Comparison of ENCODE assay signal across 14 mouse cellular contexts in the genomic region with DNA sequence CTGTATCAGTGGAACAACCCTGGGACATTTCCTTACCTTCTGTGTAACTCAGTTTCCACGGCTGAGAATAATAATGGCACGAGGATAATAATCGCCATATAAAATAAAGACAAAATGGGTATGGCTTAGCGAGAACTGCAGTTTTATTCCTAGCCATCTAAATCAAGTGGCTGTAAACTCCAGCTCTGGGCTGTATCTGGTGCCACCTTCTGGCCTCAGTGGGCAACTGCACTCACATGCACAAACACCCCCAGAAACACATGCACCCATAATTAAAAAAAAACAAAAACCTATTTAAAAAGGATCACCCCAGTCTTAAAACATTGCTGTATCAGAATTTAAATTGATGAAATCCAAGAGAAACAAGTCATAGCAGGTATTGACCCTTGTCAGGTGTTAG. TPM values are rescaled to one million over a fixed set of nuclear protein-coding genes. Genes with fewer than 3 reads are reported as not detected.
A peak's percentile ranks its signal among the peaks of the same experiment; 100 is the strongest.
DNase-seq lines count a peak whose midpoint lies in the region; ATAC-seq and TF ChIP-seq lines count a peak whose summit lies in the region.
"Had no signal": no experiment of that assay in that cellular context is flagged by ENCODE, and none has a peak within 500 bp of the region (broad histone marks: within the 10 kb centered on the region; RNA-seq: fewer than 3 reads in every experiment).

No protein-coding gene starts in this region.

- 0 out of 2 replicates have a peak, but pooled peaks have one; percentile 28 for TF ChIP-seq CTCF in kidney, adult 2 months (conservative IDR thresholded peaks at IDR 0.05; ENCODE audit: insufficient read depth, insufficient read length, low read depth, low read length)
- TF ChIP-seq CTCF in G1E (IDR thresholded peaks at IDR 0.05; ENCODE audit: low read depth, low read length), result 0 out of 2 replicates have a peak, but pooled peaks have one; percentile 11

- over 99% methylated on average over 4 of the region's 4 CpGs for WGBS in kidney, adult 2 months

- no peaks in the 10 kb centered on the region for H3K4me1 ChIP-seq in kidney, adult 2 months (ENCODE audit: control insufficient read depth, insufficient read depth, low read length)
- no peaks in the 10 kb centered on the region for H3K4me1 ChIP-seq in G1E (ENCODE audit: insufficient read depth, low read depth, low read length)
- H3K4me1 ChIP-seq: neural tube, embryonic 12.5 days had no signal

- peaks cover 41% of the 10 kb centered on the region for H3K9me3 ChIP-seq in G1E (replicated peaks)
- H3K9me3 ChIP-seq: embryonic facial prominence, embryonic 13.5 days; neural tube, embryonic 12.5 days had no signal

- H3K4me3 ChIP-seq in kidney, adult 2 months (ENCODE audit: insufficient read depth, low read depth, low read length), result no peak overlapping the region
- no peak overlapping the region for H3K4me3 ChIP-seq in G1E (ENCODE audit: low read depth, low read length)
- H3K4me3 ChIP-seq: embryonic facial prominence, embryonic 13.5 days; neural tube, embryonic 12.5 days had no signal

- no peak overlapping the region for H3K27ac ChIP-seq in kidney, adult 2 months (ENCODE audit: insufficient read depth, low read depth, low read length)
- H3K27ac ChIP-seq: embryonic facial prominence, embryonic 13.5 days; neural tube, embryonic 12.5 days had no signal

- H3K36me3 ChIP-seq in kidney, adult 2 months (ENCODE audit: control insufficient read depth, insufficient read depth, low read length), result no peaks in the 10 kb centered on the region
- H3K36me3 ChIP-seq in G1E (replicated peaks), result no peaks in the 10 kb centered on the region
- H3K36me3 ChIP-seq: embryonic facial prominence, embryonic 13.5 days; neural tube, embryonic 12.5 days had no signal

- H3K27me3 ChIP-seq in kidney, adult 2 months (replicated peaks; ENCODE audit: control insufficient read depth, insufficient read depth, low read length), result no peaks in the 10 kb centered on the region
- no peaks in the 10 kb centered on the region for H3K27me3 ChIP-seq in G1E (ENCODE audit: insufficient read depth, low read length)

- no peak for ATAC-seq in G1E (ENCODE audit: extremely low read depth, insufficient number of reproducible peaks, low FRiP score, poor library complexity, severe bottlenecking)
- ATAC-seq in megakaryocyte progenitor cell, adult 5-6 weeks (replicated peaks; ENCODE audit: poor library complexity), result peak; percentile 73

- no peak for DNase-seq in kidney, adult 2 months
- DNase-seq in kidney, adult 11 months, result no peak
- DNase-seq in A20 (ENCODE audit: low read depth, low spot score) (peak; percentile 26), G1E (ENCODE audit: low spot score) (no peak)
- no peak for DNase-seq in frontal cortex, postnatal 14 days (ENCODE audit: low spot score in 2 of 2)
- DNase-seq in layer of hippocampus, postnatal 25 days (ENCODE audit: extremely low spot score in 1 of 2, low spot score in 1 of 2), result no peak
- DNase-seq: heart, postnatal 10 days; kidney, adult 18-20 months; left cerebral cortex, postnatal 4 days; right cerebral cortex, postnatal 25 days had no signal

- no peak for TF ChIP-seq POLR2A in kidney, adult 2 months (IDR thresholded peaks at IDR 0.05; ENCODE audit: low read depth, low read length)

RNA-seq across cellular contexts. Expression of gene Medag, which starts 5.8 kb away (rescaled TPM):
- polyA plus RNA-seq in kidney, adult 2 months (2012; rRNA removed), result 0.61 and 0.88 TPM in 2 replicates
- not detected in 2 replicates for total RNA-seq in G1E (2014; fragmentation: Nextera tagmentation)
- 0.06 and 0.11 TPM in 2 replicates for total RNA-seq in G1E (2017)
- not detected in 2 replicates for polyA plus RNA-seq in G1E (2012)
- total RNA-seq in megakaryocyte progenitor cell, adult 5-6 weeks (2015), result 0.07 TPM in 1 of 2 replicates, not detected in the other
- total RNA-seq in megakaryocyte progenitor cell, adult 5-6 weeks (2017), result not detected in 2 replicates
- 1 to 10 TPM; 2.1 to 2.6 TPM for total RNA-seq in layer of hippocampus, postnatal 25 days (2021)

RNA-seq across cellular contexts. Expression of gene Tex26, which starts 22.1 kb away (rescaled TPM):
- polyA plus RNA-seq in kidney, adult 2 months (2012; rRNA removed), result not detected in 2 replicates
- total RNA-seq in G1E (2014; fragmentation: Nextera tagmentation) (not detected in 2 replicates), G1E (2017) (0.44 TPM in 1 of 2 replicates, not detected in the other)
- polyA plus RNA-seq in G1E (2012), result not detected in 2 replicates
- not detected in 2 replicates for total RNA-seq in megakaryocyte progenitor cell, adult 5-6 weeks (2015)
- total RNA-seq in megakaryocyte progenitor cell, adult 5-6 weeks (2017), result not detected in 2 replicates
- total RNA-seq in layer of hippocampus, postnatal 25 days (2021), result not detected
- total RNA-seq: gastrocnemius, adult 8-10 months; heart, postnatal 10 days had no signal
